Mouse (Mus musculus) embryonic facial prominence, embryonic 15.5 days (tissue): Measurements from ENCODE around the gene Taf11. TPM values are rescaled to one million over a fixed set of nuclear protein-coding genes. Genes with fewer than 3 reads are reported as not detected.

Experiments
- polyA plus RNA-seq: library from polyadenylated mRNA; unstranded; fragments of >200 nt; fragmentation: Nextera tagmentation; extraction: Ambion mirVana; gene quantifications from 2 replicates; pipeline ENCODE4 v1.2.1, GENCODE M21; 2015

Taf11 gene
- polyA plus RNA-seq, 1 experiment from 2014 or later, result 65.9 TPM

Other genes starting within 250 kb of the Taf11 start
- 0.35 and 0.95 TPM in 2 replicates for gene Spdef, start 180.9 kb downstream of the Taf11 start, polyA plus RNA-seq
- gene D17Wsu92e, start 89.2 kb downstream of the Taf11 start, polyA plus RNA-seq, result 18.2 and 20.6 TPM in 2 replicates
- gene Snrpc, start 71.7 kb downstream of the Taf11 start, polyA plus RNA-seq, result 271 and 285 TPM in 2 replicates
- 5.1 and 6.2 TPM in 2 replicates for gene Uhrf1bp1, start 53.4 kb downstream of the Taf11 start, polyA plus RNA-seq
- gene Anks1, start 538 bp downstream of the Taf11 start, polyA plus RNA-seq, result 15.3 and 16.6 TPM in 2 replicates
- 4.7 and 9.0 TPM in 2 replicates for gene Tcp11, start 170.8 kb upstream of the Taf11 start, polyA plus RNA-seq
- 6.6 and 6.9 TPM in 2 replicates for gene Scube3, start 232.3 kb upstream of the Taf11 start, polyA plus RNA-seq